Mouse (Mus musculus): Measurements from ENCODE around the gene Tango2.

- TF ChIP-seq CTCF (IDR thresholded peaks at IDR 0.05; ENCODE audit: control insufficient read depth, insufficient read depth, insufficient read length) (no peak), MAX (IDR thresholded peaks at IDR 0.05) (no peak), MYOG (IDR thresholded peaks at IDR 0.05; ENCODE audit: control insufficient read depth, extremely low read depth, insufficient read length) (no peak), FOSL1 (IDR thresholded peaks at IDR 0.05; ENCODE audit: insufficient read depth, low read length, poor library complexity, severe bottlenecking) (no peak), CEBPB (IDR thresholded peaks at IDR 0.05; ENCODE audit: low read depth) (no peak), USF1 (IDR thresholded peaks at IDR 0.05; ENCODE audit: low read depth) (peak; percentile 21)
Observed at GRCm38 (mm10) chr16:18342650-18343570, 5.0 kb downstream of the Tango2 start.
